ENCODE assay signal across 12 mouse cellular contexts in the genomic region with DNA sequence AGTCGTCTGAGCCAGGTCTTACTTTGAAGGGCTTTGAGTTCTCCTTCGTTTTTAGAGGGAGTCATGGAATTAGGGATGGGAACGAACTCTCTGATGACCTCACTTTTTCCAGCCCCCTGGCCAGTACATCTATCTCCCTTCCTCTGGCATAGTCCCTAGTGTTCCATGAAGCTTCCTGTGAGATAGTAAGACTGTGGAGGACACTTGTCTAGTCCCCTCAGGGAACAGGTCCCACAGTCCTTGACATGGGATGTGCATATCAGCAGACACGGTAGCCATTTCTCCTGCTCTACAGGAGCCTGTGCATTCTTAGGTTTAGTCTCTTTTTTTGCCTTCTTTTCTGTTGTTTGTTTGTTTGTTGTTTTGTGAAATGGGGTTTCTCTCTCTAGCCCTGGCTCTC.
"Had no signal": no experiment of that assay in that cellular context is flagged by ENCODE, and none has a peak within 500 bp of the region (broad histone marks: within the 10 kb centered on the region; RNA-seq: fewer than 3 reads in every experiment).

No protein-coding gene starts in this region.

- H3K4me1 ChIP-seq: liver, embryonic 12.5 days had no signal

- H3K27me3 ChIP-seq: limb, embryonic 15.5 days; liver, embryonic 12.5 days; neural tube, embryonic 13.5 days; stomach, embryonic 15.5 days had no signal

- H3K36me3 ChIP-seq: limb, embryonic 15.5 days; liver, embryonic 12.5 days; midbrain, embryonic 10.5 days; neural tube, embryonic 13.5 days; stomach, embryonic 15.5 days had no signal

- H3K9ac ChIP-seq: limb, embryonic 15.5 days; liver, embryonic 12.5 days; lung, embryonic 14.5 days; neural tube, embryonic 13.5 days; stomach, embryonic 15.5 days had no signal

- H3K9me3 ChIP-seq: limb, embryonic 15.5 days; liver, embryonic 12.5 days; neural tube, embryonic 13.5 days; stomach, embryonic 15.5 days had no signal

- DNase-seq: kidney, postnatal 25 days; lung, embryonic 14.5 days; right cerebral cortex, postnatal 14 days; thymus, adult 2 months; thymus, postnatal 25 days had no signal

- H3K4me2 ChIP-seq: limb, embryonic 15.5 days; liver, embryonic 12.5 days; lung, embryonic 14.5 days; stomach, embryonic 15.5 days had no signal

- H3K4me3 ChIP-seq: left cerebral cortex, adult 2 months; limb, embryonic 15.5 days; liver, embryonic 12.5 days; midbrain, embryonic 10.5 days; neural tube, embryonic 13.5 days; stomach, embryonic 15.5 days had no signal

- H3K27ac ChIP-seq: left cerebral cortex, adult 2 months; limb, embryonic 15.5 days; liver, embryonic 12.5 days; midbrain, embryonic 10.5 days; stomach, embryonic 15.5 days had no signal

- ATAC-seq: liver, embryonic 12.5 days; midbrain, embryonic 16.5 days had no signal
